Mouse (Mus musculus): ENCODE measurements around the gene Slco4a1.

Slco4a1 gene

GRCm38 (mm10) chr2:180443861-180444260 is 12.2 kb upstream of the Slco4a1 start:
- in situ Hi-C loops (cut with MboI; ENCODE audit: unreplicated experiment in 2 of 2), result loop anchor here in 1 of 2 experiments (5.0 kb wide), 1 partner anchor 268 kb away; the partner anchor contains the start of gene Gid8

GRCm38 (mm10) chr2:180444957-180445785 is 10.9 kb upstream of the Slco4a1 start:
- in situ Hi-C loops (cut with MboI; ENCODE audit: unreplicated experiment in 2 of 2), result loop anchor here in 1 of 2 experiments (5.0 kb wide), 1 partner anchor 267 kb away; the partner anchor contains the start of gene Gid8

- in situ Hi-C loops (cut with MboI; ENCODE audit: unreplicated experiment in 2 of 2), result no loop called here
Observed at GRCm38 (mm10) chr2:180445962-180446361, 10.1 kb upstream of the Slco4a1 start.

- in situ Hi-C loops (cut with MboI; ENCODE audit: unreplicated experiment in 2 of 2), result no loop called here
Observed at GRCm38 (mm10) chr2:180449007-180449406, 7.0 kb upstream of the Slco4a1 start.

GRCm38 (mm10) chr2:180450529-180450928 is 5.5 kb upstream of the Slco4a1 start:
- in situ Hi-C loops (cut with MboI; ENCODE audit: unreplicated experiment in 2 of 2), result no loop called here

GRCm38 (mm10) chr2:180456705-180457104 is 660 bp downstream of the Slco4a1 start:
- in situ Hi-C loops (cut with MboI; ENCODE audit: unreplicated experiment in 2 of 2), result no loop called here

- in situ Hi-C loops (cut with MboI; ENCODE audit: unreplicated experiment in 2 of 2), result no loop called here
Observed at GRCm38 (mm10) chr2:180457680-180458079, 1.6 kb downstream of the Slco4a1 start.

- in situ Hi-C loops (cut with MboI; ENCODE audit: unreplicated experiment in 2 of 2), result no loop called here
Observed at GRCm38 (mm10) chr2:180459437-180459836, 3.4 kb downstream of the Slco4a1 start.

GRCm38 (mm10) chr2:180460801-180461200 is 4.8 kb downstream of the Slco4a1 start:
- in situ Hi-C loops (cut with MboI; ENCODE audit: unreplicated experiment in 2 of 2), result loop anchor here in 1 of 2 experiments (10.0 kb wide), 1 partner anchor 186 kb away; the partner anchor contains the start of gene Cables2

GRCm38 (mm10) chr2:180462593-180462992 is 6.5 kb downstream of the Slco4a1 start:
- in situ Hi-C loops (cut with MboI; ENCODE audit: unreplicated experiment in 2 of 2), result loop anchor here in 1 of 2 experiments (10.0 kb wide), 1 partner anchor 188 kb away; the partner anchor contains the start of gene Cables2

GRCm38 (mm10) chr2:180466505-180466904 is 10.5 kb downstream of the Slco4a1 start:
- in situ Hi-C loops (cut with MboI; ENCODE audit: unreplicated experiment in 2 of 2), result loop anchor here (5.0 to 10.0 kb wide), 2 partner anchors 34 to 192 kb away; partner anchors contain the start of gene Cables2 (in 1 of the 2)

- in situ Hi-C loops (cut with MboI; ENCODE audit: unreplicated experiment in 2 of 2), result loop anchor here (5.0 to 10.0 kb wide), 2 partner anchors 37 to 194 kb away; partner anchors contain the start of gene Cables2 (in 1 of the 2)
Observed at GRCm38 (mm10) chr2:180468871-180469270, 12.8 kb downstream of the Slco4a1 start.

GRCm38 (mm10) chr2:180469768-180470167 is 13.7 kb downstream of the Slco4a1 start:
- in situ Hi-C loops (cut with MboI; ENCODE audit: unreplicated experiment in 2 of 2), result loop anchor here (5.0 to 10.0 kb wide), 5 partner anchors 37 to 195 kb away; partner anchors contain the start of gene Cables2 (in 1 of the 2)

GRCm38 (mm10) chr2:180472306-180473079 is 16.4 kb downstream of the Slco4a1 start:
- in situ Hi-C loops (cut with MboI; ENCODE audit: unreplicated experiment in 2 of 2), result loop anchor here (5.0 kb wide), 3 partner anchors 45 to 105 kb away; no protein-coding TSS in a partner anchor

- in situ Hi-C loops (cut with MboI; ENCODE audit: unreplicated experiment in 2 of 2), result loop anchor here (5.0 kb wide), 3 partner anchors 46 to 104 kb away; no protein-coding TSS in a partner anchor
Observed at GRCm38 (mm10) chr2:180473080-180473440, 17.0 kb downstream of the Slco4a1 start.

GRCm38 (mm10) chr2:180474864-180475263 is 18.8 kb downstream of the Slco4a1 start:
- in situ Hi-C loops (cut with MboI; ENCODE audit: unreplicated experiment in 2 of 2), result loop anchor here (5.0 kb wide), 3 partner anchors 48 to 102 kb away; no protein-coding TSS in a partner anchor

- in situ Hi-C loops (cut with MboI; ENCODE audit: unreplicated experiment in 2 of 2), result no loop called here
Observed at GRCm38 (mm10) chr2:180482274-180482673, 26.2 kb downstream of the Slco4a1 start.

- in situ Hi-C loops (cut with MboI; ENCODE audit: unreplicated experiment in 2 of 2), result no loop called here
Observed at GRCm38 (mm10) chr2:180484882-180485281, 28.8 kb downstream of the Slco4a1 start.

GRCm38 (mm10) chr2:180485306-180485705 is 29.3 kb downstream of the Slco4a1 start:
- in situ Hi-C loops (cut with MboI; ENCODE audit: unreplicated experiment in 2 of 2), result no loop called here

GRCm38 (mm10) chr2:180488210-180488751 is 32.2 kb downstream of the Slco4a1 start:
- in situ Hi-C loops (cut with MboI; ENCODE audit: unreplicated experiment in 2 of 2), result no loop called here

Measured in v-Abl transformed pro-B cells (cell line).